Mouse (Mus musculus) intestine, postnatal 0 days (tissue): ENCODE results near the gene Glycam1. TPM values are rescaled to one million over a fixed set of nuclear protein-coding genes. Genes with fewer than 3 reads are reported as not detected.

Experiments used
- ATAC-seq: fragments of 200-750 bp; cut with Nextera tagmentation; 2 replicates; pipeline ENCODE4 v1.8.0; 2017; ENCODE audit warnings: mild to moderate bottlenecking, moderate TSS enrichment, moderate library complexity
- H3K27ac ChIP-seq: fragments of 300-500 bp; sonication (generic); 2 replicates; pipeline ENCODE4 v1.5.1; 2014; ENCODE audit warnings: mild to moderate bottlenecking, low read depth, low read length, moderate library complexity
- H3K27me3 ChIP-seq: fragments of 300-500 bp; sonication (generic); replicated peaks from 2 replicates; pipeline ENCODE4 v1.6.1; 2014; ENCODE audit warnings: low read length, mixed read lengths; ENCODE audit not compliant: control insufficient read depth, insufficient read depth
- H3K36me3 ChIP-seq: fragments of 300-500 bp; sonication (generic); 2 replicates; pipeline ENCODE4 v1.6.1; 2014; ENCODE audit warnings: mild to moderate bottlenecking, moderate library complexity; ENCODE audit not compliant: control insufficient read depth, insufficient read depth
- H3K4me1 ChIP-seq: fragments of 300-500 bp; sonication (generic); replicated peaks from 2 replicates; pipeline ENCODE4 v1.6.1; 2014; ENCODE audit warnings: antibody characterized with exemption, low read length, mixed read lengths; ENCODE audit not compliant: control insufficient read depth, insufficient read depth
- H3K4me2 ChIP-seq: fragments of 300-500 bp; sonication (generic); replicated peaks from 2 replicates; pipeline ENCODE4 v1.6.1; 2014; ENCODE audit warnings: low read depth, mild to moderate bottlenecking, moderate library complexity
- H3K4me3 ChIP-seq: fragments of 300-500 bp; sonication (generic); 2 replicates; pipeline ENCODE4 v1.5.1; 2014; ENCODE audit warnings: low read depth, low read length
- H3K9ac ChIP-seq: fragments of 300-500 bp; sonication (generic); 2 replicates; pipeline ENCODE4 v1.6.1; 2014; ENCODE audit warnings: mild to moderate bottlenecking, low read depth, low read length
- H3K9me3 ChIP-seq: fragments of 300-500 bp; sonication (generic); 2 replicates; pipeline ENCODE4 v1.6.1; 2016; ENCODE audit warnings: mixed run types; ENCODE audit not compliant: control insufficient read depth
- CTCF ChIP-seq: sonication (generic); IDR thresholded peaks from 2 replicates; pipeline ENCODE4 v1.5.1; 2016; ENCODE audit warnings: low read depth, mild to moderate bottlenecking, control low read depth, antibody characterized with exemption, moderate library complexity
- WGBS: fragments of 180-500 bp; shearing (Covaris S2); extraction: QIAGEN DNeasy Blood & Tissue Kit; methylation state at CpG from one replicate; pipeline ENCODE4 v1.1.7; 2014; 5-methylcytosine and 5-hydroxymethylcytosine counted together
- polyA plus RNA-seq: library from polyadenylated mRNA; unstranded; fragments of >200 nt; fragmentation: Nextera tagmentation; extraction: Ambion mirVana; gene quantifications from 2 replicates; pipeline ENCODE4 v1.2.1, GENCODE M21; 2015

The Glycam1 gene
- polyA plus RNA-seq, 1 experiment from 2014 or later, result 3.8 TPM

- H3K9me3 ChIP-seq, result no peaks in the 10 kb centered on the region
- no peak overlapping the region for H3K27ac ChIP-seq
Observed at GRCm38 (mm10) chr15:103514119-103514518, 50.8 kb downstream of the Glycam1 start.

GRCm38 (mm10) chr15:103513621-103514031 lies 51.3 kb downstream of the Glycam1 start:
- H3K9me3 ChIP-seq, result no peaks in the 10 kb centered on the region
- H3K4me1 ChIP-seq, result peaks cover 3% of the 10 kb centered on the region; the same call in 1 of the 2 replicates
- H3K36me3 ChIP-seq, result no peaks in the 10 kb centered on the region
- WGBS, result 12% methylated on average over 7 of the region's 7 CpGs
- no peak overlapping the region for H3K27ac ChIP-seq
- H3K4me2 ChIP-seq, result peak overlapping the region; percentile 63
- peak overlapping the region; percentile 29; the same call in 1 of the 2 replicates for H3K4me3 ChIP-seq
- no peak overlapping the region for H3K9ac ChIP-seq
- no peak for TF ChIP-seq CTCF
- H3K27me3 ChIP-seq, result peaks cover 3% of the 10 kb centered on the region; the same call in 1 of the 2 replicates
- peak; percentile 23; the same call in 1 of the 2 replicates for ATAC-seq

More at GRCm38 (mm10) chr15:103514119-103514518, 50.8 kb downstream of the Glycam1 start:
- Histone ChIP-seq H3K4me2 (peak overlapping the region; percentile 63), H3K4me3 (peak overlapping the region; percentile 29; the same call in 1 of the 2 replicates), H3K36me3 (no peaks in the 10 kb centered on the region), H3K27me3 (peaks cover 3% of the 10 kb centered on the region; the same call in 1 of the 2 replicates), H3K9ac (0 out of 2 replicates have a peak overlapping the region, but pooled peaks have one; percentile 11), H3K4me1 (peaks cover 3% of the 10 kb centered on the region; the same call in 1 of the 2 replicates)
- 3% methylated on average over 10 of the region's 10 CpGs for WGBS
- TF ChIP-seq CTCF, result no peak
- peak; percentile 90 for ATAC-seq

Other genes starting within 250 kb of the Glycam1 start
- gene Zfp385a, start 225.0 kb downstream of the Glycam1 start, polyA plus RNA-seq, result 2.9 and 3.1 TPM in 2 replicates
- gene Itga5, start 198.3 kb downstream of the Glycam1 start, polyA plus RNA-seq, result 25.0 and 25.8 TPM in 2 replicates
- gene Gtsf1, start 134.6 kb downstream of the Glycam1 start, polyA plus RNA-seq, result 0.23 TPM in 1 of 2 replicates, not detected in the other
- gene Gtsf2, start 116.6 kb downstream of the Glycam1 start, polyA plus RNA-seq, result not detected in 2 replicates
- gene Nckap1l, start 111.3 kb downstream of the Glycam1 start, polyA plus RNA-seq, result 1.7 TPM in 2 replicates
- gene Pde1b, start 62.0 kb downstream of the Glycam1 start, polyA plus RNA-seq, result 4.0 and 4.5 TPM in 2 replicates
- 6.1 and 7.8 TPM in 2 replicates for gene Ppp1r1a, start 27.1 kb downstream of the Glycam1 start, polyA plus RNA-seq
- gene Mucl1, start 190.4 kb upstream of the Glycam1 start, polyA plus RNA-seq, result not detected in 2 replicates